Mouse (Mus musculus) left cerebral cortex, postnatal 25 days (tissue): ENCODE data around the gene Necab2. TPM values are rescaled to one million over a fixed set of nuclear protein-coding genes. Genes with fewer than 3 reads are reported as not detected.

Experiments used
- DNase-seq, 2 experiments: peaks; one replicate each; pipeline ENCODE4 v3.0.0; 2022; ENCODE audit warnings: low spot score in 2 of 2, mixed read lengths in 1 of 2
- intact Hi-C: fragments of 180-260 bp; cut with DNase I; formaldehyde crosslinking; loops from one replicate; pipeline ENCODE4 v1.15.1; 2025
- total RNA-seq, 2 experiments: library from RNA; stranded (reverse); gene quantifications; 2 replicates each; pipeline ENCODE4 v1.2.3; 2021

The Necab2 gene
- total RNA-seq, 2 experiments from 2014 or later, result 59.0 to 73.8 TPM

GRCm38 (mm10) chr8:119442013-119442412 is 4.5 kb upstream of the Necab2 start:
- DNase-seq, result no peak
- intact Hi-C loops, result loop anchor here (10.0 kb wide), 1 partner anchor 333 kb away; the partner anchor contains the start of gene Tldc1

DNA sequence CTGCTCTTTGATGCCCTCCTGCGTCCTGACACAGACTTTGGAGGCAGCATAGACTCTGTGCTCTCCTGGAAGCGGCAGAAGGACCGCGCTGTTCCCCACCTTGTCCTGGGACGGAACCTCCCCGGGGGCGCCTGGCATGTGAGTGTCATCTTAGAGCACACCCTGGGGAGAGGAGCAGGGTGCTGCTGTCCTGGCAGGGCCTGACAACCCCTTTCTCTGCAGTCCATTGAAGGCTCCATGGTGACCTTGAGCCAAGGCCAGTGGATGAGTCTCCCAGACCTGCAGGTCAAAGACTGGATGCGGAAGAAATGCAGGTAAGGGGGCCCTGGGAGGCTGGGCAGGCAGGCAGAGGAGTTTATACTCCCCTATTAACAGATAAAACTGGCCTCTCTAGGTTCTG is 3.5 kb upstream of the Necab2 start:
- intact Hi-C loops, result loop anchor here (10.0 kb wide), 1 partner anchor 332 kb away; the partner anchor contains the start of gene Tldc1
- no peak for DNase-seq

DNA sequence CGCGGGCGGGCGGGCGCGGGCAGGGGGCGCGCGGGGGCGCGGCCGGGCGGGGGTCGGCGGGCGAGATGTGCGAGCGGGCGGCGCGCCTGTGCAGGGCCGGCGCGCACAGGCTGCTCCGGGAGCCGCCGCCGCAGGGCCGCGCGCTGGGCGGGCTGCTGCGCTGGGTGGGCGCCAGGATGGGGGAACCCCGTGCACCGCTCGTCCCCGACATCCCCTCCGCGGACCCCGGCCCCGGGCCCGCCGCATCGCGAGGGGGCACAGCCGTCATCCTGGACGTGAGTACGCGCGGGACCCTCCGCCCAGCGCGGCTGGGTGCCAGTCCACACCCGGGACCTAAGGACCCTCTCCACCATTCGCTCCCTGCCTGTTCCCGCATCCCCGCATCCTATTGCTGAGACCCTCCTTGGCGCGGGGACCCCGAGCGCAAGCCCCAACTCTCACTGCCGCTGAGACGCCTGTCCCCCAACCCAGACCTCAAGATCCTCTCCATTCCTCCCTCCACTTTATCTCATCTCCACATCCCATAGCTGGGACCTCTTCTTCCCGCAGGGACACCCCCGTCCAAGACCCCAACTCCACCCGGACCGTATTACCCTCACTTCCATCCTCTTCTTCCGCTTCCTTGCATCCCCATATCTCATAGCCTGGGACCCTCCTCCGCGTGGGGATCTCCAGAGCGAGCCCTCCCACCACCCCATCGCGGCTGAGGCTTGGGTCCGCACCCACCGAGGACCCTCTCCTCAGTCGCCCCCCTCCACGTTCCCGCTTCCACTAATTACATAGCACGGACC is 666 bp downstream of the Necab2 start:
- intact Hi-C loops, result loop anchor here (1.0 to 10.0 kb wide), 5 partner anchors 51 to 328 kb away; partner anchors contain the start of genes Taf1c and Tldc1
- DNase-seq, result no peak

DNA sequence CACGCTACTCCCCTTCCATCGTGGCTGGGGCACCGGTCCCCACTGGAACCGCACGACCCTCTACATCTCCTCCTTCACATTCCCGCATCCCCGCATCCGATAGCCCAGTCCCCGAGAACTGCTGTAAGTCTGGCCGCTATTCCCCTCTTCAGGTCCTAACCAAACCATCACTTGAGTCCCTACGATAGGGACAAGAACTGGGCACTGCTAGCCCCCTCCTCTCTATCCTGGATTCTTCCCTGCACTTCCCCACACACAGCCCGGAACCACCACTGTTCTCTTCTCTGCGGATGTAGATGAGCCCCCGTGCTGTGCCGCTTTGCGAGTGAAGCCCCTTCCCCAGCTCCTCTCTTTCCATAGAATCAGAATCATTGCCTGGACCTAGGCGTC is 1.3 kb downstream of the Necab2 start:
- no peak for DNase-seq
- intact Hi-C loops, result loop anchor here (2.0 to 10.0 kb wide), 4 partner anchors 75 to 327 kb away; partner anchors contain the start of genes Taf1c and Tldc1

- intact Hi-C loops, result loop anchor here (5.0 to 10.0 kb wide), 2 partner anchors 73 to 325 kb away; partner anchors contain the start of gene Tldc1
- DNase-seq, result peak; percentile 69 to 77
These were observed 3.1 kb downstream of the Necab2 start for GRCm38 (mm10) chr8:119449627-119450026.

GRCm38 (mm10) chr8:119451131-119451530 is 4.6 kb downstream of the Necab2 start:
- intact Hi-C loops, result no loop called here
- no peak for DNase-seq

GRCm38 (mm10) chr8:119452919-119453318 is 6.4 kb downstream of the Necab2 start:
- intact Hi-C loops, result no loop called here
- no peak for DNase-seq

- DNase-seq, result no peak
- intact Hi-C loops, result no loop called here
These were observed 9.5 kb downstream of the Necab2 start for GRCm38 (mm10) chr8:119456045-119456444.

DNA sequence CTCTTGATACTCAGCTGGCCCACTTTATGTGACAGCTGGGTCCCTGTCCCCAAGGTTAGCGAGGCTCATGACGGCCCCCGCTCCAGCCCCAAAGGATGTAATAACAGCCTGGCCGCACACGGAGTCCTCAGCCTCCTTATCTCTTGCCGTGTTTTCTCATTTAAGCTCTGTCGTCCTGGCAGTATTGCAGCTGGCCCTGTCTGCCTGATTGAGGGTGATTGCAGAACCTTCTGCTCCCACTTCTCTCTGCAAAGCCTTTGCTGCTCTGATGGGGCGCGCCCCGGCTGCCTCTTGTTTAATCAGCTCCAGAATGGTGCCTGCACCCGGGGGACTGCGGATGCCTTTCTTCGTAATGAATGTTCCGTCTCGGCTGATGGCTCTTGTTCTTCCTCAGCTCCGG is 13.2 kb downstream of the Necab2 start:
- DNase-seq, result no peak
- intact Hi-C loops, result no loop called here

GRCm38 (mm10) chr8:119461356-119461755 is 14.8 kb downstream of the Necab2 start:
- intact Hi-C loops, result no loop called here
- no peak for DNase-seq

- intact Hi-C loops, result no loop called here
- no peak for DNase-seq
These were observed 17.2 kb downstream of the Necab2 start for GRCm38 (mm10) chr8:119463709-119464108.

- DNase-seq, result peak; percentile 56 to 60
- intact Hi-C loops, result no loop called here
These were observed 19.6 kb downstream of the Necab2 start for GRCm38 (mm10) chr8:119466105-119466504.

DNA sequence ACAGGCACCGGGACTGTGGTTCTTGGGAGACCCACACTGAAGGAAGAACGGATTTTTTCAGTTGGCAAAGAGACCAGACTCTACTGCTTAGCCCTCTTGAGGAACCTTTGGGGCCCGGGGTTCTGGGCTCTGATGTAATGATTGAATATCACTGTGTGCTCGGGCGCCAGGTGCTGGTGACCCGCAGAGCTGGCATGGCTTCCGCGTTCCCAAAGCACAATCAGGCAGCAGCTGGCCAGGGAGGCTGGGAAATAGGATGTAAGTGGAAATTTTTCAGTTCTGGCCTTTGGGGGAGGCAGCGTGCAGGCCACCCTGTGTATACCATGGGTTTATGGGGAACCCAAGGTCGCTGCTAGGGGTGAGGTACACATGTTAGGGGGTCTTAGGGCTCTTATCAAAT is 20.3 kb downstream of the Necab2 start:
- intact Hi-C loops, result no loop called here
- DNase-seq, result no peak

- intact Hi-C loops, result no loop called here
- no peak for DNase-seq
These were observed 21.6 kb downstream of the Necab2 start for GRCm38 (mm10) chr8:119468091-119468490.

- no peak for DNase-seq
- intact Hi-C loops, result no loop called here
These were observed 32.2 kb downstream of the Necab2 start for GRCm38 (mm10) chr8:119478684-119479083.

DNA sequence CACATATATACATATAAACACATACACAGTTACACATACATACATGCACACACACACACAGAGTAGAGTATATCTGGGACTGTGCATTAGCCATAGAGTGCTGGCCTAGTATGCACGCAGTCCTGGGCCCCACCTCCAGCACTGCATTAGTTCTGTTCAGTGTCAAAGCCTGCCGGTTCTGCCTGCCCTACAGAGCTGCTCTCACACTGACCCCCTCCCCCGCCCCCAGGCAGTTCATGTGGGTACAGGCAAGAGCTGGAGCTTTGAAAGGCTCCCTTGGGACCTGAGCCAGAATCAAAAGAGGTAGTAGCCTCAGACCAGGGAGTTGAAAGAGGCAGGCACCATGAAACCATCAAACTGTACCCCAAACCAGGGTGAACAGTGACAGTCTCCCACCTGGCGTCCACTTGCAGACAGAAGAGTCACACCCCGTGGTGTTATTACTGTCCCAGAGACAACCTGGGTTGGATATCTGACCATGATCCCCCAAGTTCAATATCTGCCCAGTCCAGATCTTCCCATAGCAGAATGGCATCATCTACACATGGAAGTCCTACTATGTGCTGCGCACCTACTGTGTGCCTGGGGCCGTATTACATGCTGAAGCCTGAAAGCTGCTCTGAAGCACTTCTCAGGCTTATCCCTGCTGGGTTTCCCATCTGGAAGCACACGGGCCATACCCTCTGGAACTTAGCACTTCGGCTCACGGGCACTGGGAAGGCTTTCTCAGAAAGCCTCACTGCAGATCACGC is 37.8 kb downstream of the Necab2 start:
- intact Hi-C loops, result no loop called here
- DNase-seq, result no peak

- no peak for DNase-seq
- intact Hi-C loops, result no loop called here
These were observed 40.6 kb downstream of the Necab2 start for GRCm38 (mm10) chr8:119487093-119487492.

DNA sequence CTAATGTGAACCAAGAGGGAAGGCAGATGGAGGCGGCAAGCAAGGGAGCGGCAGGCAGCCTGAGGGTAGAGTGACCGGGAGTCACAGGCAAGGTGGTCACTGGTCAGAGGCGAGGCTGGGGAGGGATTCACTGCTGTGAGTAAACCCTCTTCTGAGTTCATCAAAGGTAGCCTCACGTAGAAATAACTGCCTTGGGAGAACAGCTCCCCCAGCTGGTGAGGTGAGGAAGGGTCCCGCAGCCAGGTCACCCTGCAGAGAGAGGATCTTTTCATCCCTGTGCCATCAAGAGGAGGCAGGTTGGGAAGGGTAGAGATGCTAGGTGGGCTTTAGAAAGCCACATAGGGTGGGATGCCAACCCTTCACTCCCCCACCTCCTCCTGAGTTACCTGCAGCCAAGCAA is 50.3 kb downstream of the Necab2 start:
- peak in 1 of 2 experiments; percentile 27 for DNase-seq
- intact Hi-C loops, result no loop called here

- intact Hi-C loops, result no loop called here
- DNase-seq, result no peak
These were observed 53.3 kb downstream of the Necab2 start for GRCm38 (mm10) chr8:119499836-119500235.

DNA sequence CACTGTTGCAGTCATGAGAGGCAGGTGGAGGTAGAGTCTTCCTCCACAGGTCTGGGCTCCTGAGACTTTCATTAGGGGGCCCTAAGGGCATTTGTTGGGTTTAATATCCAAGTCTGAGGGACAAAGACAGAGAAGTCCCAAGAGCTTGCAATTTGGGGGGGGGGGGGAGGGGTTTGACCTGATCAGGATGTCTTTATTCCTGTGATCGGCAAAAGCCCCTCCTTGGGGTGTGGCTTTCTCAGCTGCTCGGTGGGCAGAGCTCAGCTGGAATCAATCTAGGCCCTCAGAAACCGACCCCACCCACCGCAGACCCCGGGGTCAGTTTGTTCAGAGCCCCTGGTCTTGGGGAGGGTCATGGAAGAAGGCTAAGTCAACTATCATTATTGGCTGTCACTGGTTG is 55.1 kb downstream of the Necab2 start, which contains the start of gene Slc38a8:
TSS of gene Slc38a8 (minus strand) at position 101 of the 400 bp plus-strand sequence.
- intact Hi-C loops, result no loop called here
- no peak for DNase-seq
